Mouse (Mus musculus): ENCODE measurements around the gene Chst11. TPM values are rescaled to one million over a fixed set of nuclear protein-coding genes. Genes with fewer than 3 reads are reported as not detected.

The Chst11 gene
- polyA plus RNA-seq, 1 experiment, result 5.2 TPM

DNA sequence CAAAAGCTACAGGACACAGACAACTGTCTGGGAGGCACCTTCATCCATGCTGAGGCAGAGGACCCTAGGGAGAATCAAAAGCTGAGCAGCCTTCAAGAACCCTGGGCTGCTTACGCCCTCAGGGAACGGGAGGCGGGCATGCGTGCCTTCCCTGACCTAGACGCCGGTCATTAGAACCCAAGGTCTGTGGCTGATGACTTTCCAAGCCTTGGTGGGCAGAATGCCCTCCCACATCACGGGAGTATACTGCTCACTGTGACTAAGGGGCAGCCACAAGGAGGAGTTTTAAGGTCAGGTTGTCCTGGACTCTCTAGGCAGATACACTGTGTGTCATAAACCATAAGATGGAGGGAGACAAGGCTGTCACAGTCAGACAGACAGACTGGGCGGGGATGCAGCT, 118.9 kb downstream of the Chst11 start:
- H3K4me1 ChIP-seq (ENCODE audit: control insufficient read depth, insufficient read depth, low read length), result no peaks in the 10 kb centered on the region
- no peak overlapping the region for H3K27ac ChIP-seq (ENCODE audit: insufficient read depth, low read length)
- no peak overlapping the region for H3K4me3 ChIP-seq (ENCODE audit: low read depth, low read length)
- H3K9me3 ChIP-seq (replicated peaks; ENCODE audit: control insufficient read depth, insufficient read depth, low read length, poor library complexity, severe bottlenecking), result no peaks in the 10 kb centered on the region
- no peak overlapping the region for H3K9ac ChIP-seq (ENCODE audit: low read depth, poor library complexity, severe bottlenecking)
- TF ChIP-seq EP300 (IDR thresholded peaks at IDR 0.05; ENCODE audit: insufficient read depth, low read depth, low read length) (no peak), CTCF (IDR thresholded peaks at IDR 0.05; ENCODE audit: low read depth, low read length) (no peak), POLR2A (IDR thresholded peaks at IDR 0.05; ENCODE audit: insufficient read depth, low read length) (no peak)
- no peaks in the 10 kb centered on the region for H3K36me3 ChIP-seq (ENCODE audit: control insufficient read depth, insufficient read depth, low read length, poor library complexity, severe bottlenecking)
- H3K27me3 ChIP-seq (ENCODE audit: control insufficient read depth, insufficient read depth, low read length, poor library complexity, severe bottlenecking), result no peaks in the 10 kb centered on the region

DNA sequence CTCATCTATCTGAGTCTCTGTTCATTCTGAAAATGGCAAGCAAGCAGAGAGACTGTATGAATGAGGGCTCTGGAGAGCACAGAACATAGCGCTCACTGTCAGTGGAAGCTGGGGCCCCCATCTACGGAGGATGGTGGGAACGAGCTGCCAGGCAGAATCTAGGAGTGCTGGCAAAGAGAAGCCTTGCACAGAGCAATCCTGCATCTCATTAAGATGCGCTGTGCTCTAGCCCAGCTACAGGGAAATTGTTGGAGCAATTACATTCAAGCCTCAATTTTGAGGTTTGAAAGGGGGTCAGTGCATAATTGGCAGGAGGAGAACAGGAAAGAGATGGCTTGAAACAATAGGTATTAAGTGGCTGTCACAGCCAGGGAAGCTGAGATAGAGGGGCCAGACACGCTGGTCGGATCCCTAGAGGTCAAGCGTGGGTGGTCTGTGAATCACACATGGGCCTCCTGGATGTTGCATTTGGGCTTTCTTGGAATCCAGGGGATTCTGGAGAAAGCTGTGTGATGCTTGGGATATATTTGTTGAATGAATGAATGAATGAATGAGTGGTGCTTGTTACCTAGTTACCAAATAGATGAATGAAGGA, 121.0 kb downstream of the Chst11 start:
- Histone ChIP-seq H3K4me3 (ENCODE audit: low read depth, low read length) (no peak overlapping the region), H3K27ac (ENCODE audit: insufficient read depth, low read length) (no peak overlapping the region), H3K4me1 (ENCODE audit: control insufficient read depth, insufficient read depth, low read length) (no peaks in the 10 kb centered on the region), H3K9me3 (replicated peaks; ENCODE audit: control insufficient read depth, insufficient read depth, low read length, poor library complexity, severe bottlenecking) (no peaks in the 10 kb centered on the region), H3K9ac (ENCODE audit: low read depth, poor library complexity, severe bottlenecking) (no peak overlapping the region), H3K27me3 (ENCODE audit: control insufficient read depth, insufficient read depth, low read length, poor library complexity, severe bottlenecking) (no peaks in the 10 kb centered on the region), H3K36me3 (ENCODE audit: control insufficient read depth, insufficient read depth, low read length, poor library complexity, severe bottlenecking) (no peaks in the 10 kb centered on the region)
- TF ChIP-seq POLR2A (IDR thresholded peaks at IDR 0.05; ENCODE audit: insufficient read depth, low read length) (no peak), CTCF (IDR thresholded peaks at IDR 0.05; ENCODE audit: low read depth, low read length) (no peak), EP300 (IDR thresholded peaks at IDR 0.05; ENCODE audit: insufficient read depth, low read depth, low read length) (no peak)

DNA sequence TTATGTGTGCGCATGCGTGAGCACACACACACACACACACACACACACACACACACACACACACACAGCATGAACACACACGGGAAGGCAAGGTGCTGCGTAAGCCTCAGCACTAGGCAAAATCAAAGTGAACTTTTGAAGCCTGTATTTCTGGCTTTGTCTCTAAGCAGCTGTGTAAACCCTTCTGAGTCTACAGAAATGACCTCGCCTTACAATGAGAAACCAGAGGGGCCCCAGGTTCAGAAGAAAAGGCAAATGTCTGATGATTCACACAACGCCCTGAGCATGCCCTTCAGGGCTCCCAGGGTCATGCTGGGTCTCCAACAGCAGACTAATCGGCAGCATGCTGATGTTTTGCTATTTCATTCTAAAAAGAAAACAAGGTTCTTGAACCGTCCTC, 122.1 kb downstream of the Chst11 start:
- no peak overlapping the region for H3K27ac ChIP-seq (ENCODE audit: insufficient read depth, low read length)
- H3K36me3 ChIP-seq (ENCODE audit: control insufficient read depth, insufficient read depth, low read length, poor library complexity, severe bottlenecking), result no peaks in the 10 kb centered on the region
- H3K4me1 ChIP-seq (ENCODE audit: control insufficient read depth, insufficient read depth, low read length), result no peaks in the 10 kb centered on the region
- no peak overlapping the region for H3K9ac ChIP-seq (ENCODE audit: low read depth, poor library complexity, severe bottlenecking)
- H3K9me3 ChIP-seq (replicated peaks; ENCODE audit: control insufficient read depth, insufficient read depth, low read length, poor library complexity, severe bottlenecking), result no peaks in the 10 kb centered on the region
- TF ChIP-seq CTCF (IDR thresholded peaks at IDR 0.05; ENCODE audit: low read depth, low read length) (no peak), EP300 (IDR thresholded peaks at IDR 0.05; ENCODE audit: insufficient read depth, low read depth, low read length) (no peak), POLR2A (IDR thresholded peaks at IDR 0.05; ENCODE audit: insufficient read depth, low read length) (no peak)
- H3K4me3 ChIP-seq (ENCODE audit: low read depth, low read length), result no peak overlapping the region
- H3K27me3 ChIP-seq (ENCODE audit: control insufficient read depth, insufficient read depth, low read length, poor library complexity, severe bottlenecking), result no peaks in the 10 kb centered on the region

DNA sequence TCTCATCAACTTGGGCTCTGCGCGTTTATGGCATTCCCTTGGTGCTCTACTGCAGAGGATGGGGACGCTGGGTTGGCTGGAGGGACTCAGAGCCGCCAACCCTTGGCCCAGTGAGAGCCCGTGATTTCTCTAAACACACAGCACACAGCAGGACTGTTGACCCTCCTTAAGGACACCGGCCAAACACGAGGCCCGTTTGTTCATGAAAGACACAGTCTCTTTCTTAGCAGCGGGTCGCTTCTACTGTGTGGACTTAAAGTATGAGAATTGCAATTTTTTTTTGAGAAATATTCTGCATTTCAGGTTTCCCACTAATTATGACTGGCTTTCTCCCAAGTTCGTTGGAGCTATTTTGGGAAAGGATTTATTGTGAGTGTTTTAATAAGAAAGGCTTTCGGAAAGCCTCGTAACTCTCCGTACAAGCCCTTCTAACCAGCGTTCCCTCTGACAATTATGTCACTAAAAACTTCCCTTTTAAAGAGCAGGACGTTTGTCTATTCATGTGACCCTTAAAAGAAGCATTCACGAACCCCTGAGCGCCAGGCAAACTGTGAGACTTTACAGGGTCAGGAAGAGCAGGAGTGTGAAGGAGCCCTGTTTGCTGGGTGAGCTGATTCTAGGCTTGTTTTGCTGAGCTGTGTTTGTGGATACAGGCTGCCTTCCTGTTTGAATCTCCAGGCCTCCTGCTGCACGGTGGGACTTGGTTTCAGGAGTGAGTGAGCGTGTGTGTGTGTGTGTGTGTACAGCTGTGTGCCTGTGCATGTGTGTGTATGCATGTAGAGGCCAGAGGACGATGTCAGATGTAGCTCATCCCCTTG, 122.8 kb downstream of the Chst11 start:
- Histone ChIP-seq H3K36me3 (ENCODE audit: control insufficient read depth, insufficient read depth, low read length, poor library complexity, severe bottlenecking) (no peaks in the 10 kb centered on the region), H3K27ac (ENCODE audit: insufficient read depth, low read length) (no peak overlapping the region), H3K9me3 (replicated peaks; ENCODE audit: control insufficient read depth, insufficient read depth, low read length, poor library complexity, severe bottlenecking) (no peaks in the 10 kb centered on the region), H3K4me3 (ENCODE audit: low read depth, low read length) (no peak overlapping the region), H3K9ac (ENCODE audit: low read depth, poor library complexity, severe bottlenecking) (no peak overlapping the region), H3K27me3 (ENCODE audit: control insufficient read depth, insufficient read depth, low read length, poor library complexity, severe bottlenecking) (no peaks in the 10 kb centered on the region), H3K4me1 (ENCODE audit: control insufficient read depth, insufficient read depth, low read length) (no peaks in the 10 kb centered on the region)
- TF ChIP-seq EP300 (IDR thresholded peaks at IDR 0.05; ENCODE audit: insufficient read depth, low read depth, low read length), result no peak
- no peak for TF ChIP-seq POLR2A (IDR thresholded peaks at IDR 0.05; ENCODE audit: insufficient read depth, low read length)
- no peak for TF ChIP-seq CTCF (IDR thresholded peaks at IDR 0.05; ENCODE audit: low read depth, low read length)

DNA sequence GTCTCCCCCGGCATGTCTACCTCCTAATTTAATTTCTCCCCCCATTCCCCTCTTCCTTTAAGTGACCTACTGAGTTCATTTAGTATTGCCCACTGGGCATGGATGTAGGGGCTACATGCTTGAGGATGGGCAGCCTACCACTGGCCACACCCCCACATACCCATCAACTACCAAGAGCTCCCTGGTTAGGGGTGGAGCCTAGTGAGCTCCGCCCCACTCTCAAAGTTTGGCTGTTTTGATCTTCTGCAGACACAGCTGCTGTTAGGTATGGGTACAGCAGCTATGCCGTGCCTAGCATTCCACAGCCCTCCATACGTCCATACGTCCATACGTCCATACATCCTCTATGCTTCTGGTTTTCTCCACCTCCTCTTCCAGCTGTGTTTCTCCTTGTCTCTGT, 123.6 kb downstream of the Chst11 start:
- no peak for TF ChIP-seq CTCF (IDR thresholded peaks at IDR 0.05; ENCODE audit: low read depth, low read length)
- no peak for TF ChIP-seq POLR2A (IDR thresholded peaks at IDR 0.05; ENCODE audit: insufficient read depth, low read length)
- no peak for TF ChIP-seq EP300 (IDR thresholded peaks at IDR 0.05; ENCODE audit: insufficient read depth, low read depth, low read length)
- Histone ChIP-seq H3K4me1 (ENCODE audit: control insufficient read depth, insufficient read depth, low read length) (no peaks in the 10 kb centered on the region), H3K9me3 (replicated peaks; ENCODE audit: control insufficient read depth, insufficient read depth, low read length, poor library complexity, severe bottlenecking) (no peaks in the 10 kb centered on the region)

DNA sequence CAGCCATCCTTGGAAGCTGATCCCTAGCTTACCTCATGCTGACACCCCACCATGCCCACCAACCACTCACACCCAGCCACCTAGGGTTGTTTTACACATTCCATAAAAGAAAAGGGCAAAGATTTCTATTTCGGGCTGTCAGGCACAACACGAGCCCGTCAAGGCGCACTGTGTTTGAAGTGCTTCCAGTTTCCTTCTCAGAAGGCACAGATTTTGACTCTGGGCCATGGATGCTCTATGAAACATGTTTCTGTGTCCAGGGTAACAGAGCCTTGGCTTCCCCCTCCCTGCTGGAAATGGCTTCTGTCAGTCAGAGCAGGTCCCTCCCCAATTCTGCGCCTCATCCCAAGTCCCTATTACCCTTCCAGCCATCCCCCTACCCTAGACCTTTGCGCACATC, 125.7 kb downstream of the Chst11 start:
- Histone ChIP-seq H3K4me1 (ENCODE audit: control insufficient read depth, insufficient read depth, low read length) (no peaks in the 10 kb centered on the region), H3K9ac (ENCODE audit: low read depth, poor library complexity, severe bottlenecking) (no peak overlapping the region), H3K27ac (ENCODE audit: insufficient read depth, low read length) (no peak overlapping the region), H3K36me3 (ENCODE audit: control insufficient read depth, insufficient read depth, low read length, poor library complexity, severe bottlenecking) (no peaks in the 10 kb centered on the region), H3K27me3 (ENCODE audit: control insufficient read depth, insufficient read depth, low read length, poor library complexity, severe bottlenecking) (no peaks in the 10 kb centered on the region), H3K9me3 (replicated peaks; ENCODE audit: control insufficient read depth, insufficient read depth, low read length, poor library complexity, severe bottlenecking) (no peaks in the 10 kb centered on the region), H3K4me3 (ENCODE audit: low read depth, low read length) (no peak overlapping the region)
- TF ChIP-seq CTCF (IDR thresholded peaks at IDR 0.05; ENCODE audit: low read depth, low read length), result no peak
- TF ChIP-seq EP300 (IDR thresholded peaks at IDR 0.05; ENCODE audit: insufficient read depth, low read depth, low read length), result no peak
- no peak for TF ChIP-seq POLR2A (IDR thresholded peaks at IDR 0.05; ENCODE audit: insufficient read depth, low read length)

More for the DNA sequence above, 123.6 kb downstream of the Chst11 start:
- H3K27me3 ChIP-seq (ENCODE audit: control insufficient read depth, insufficient read depth, low read length, poor library complexity, severe bottlenecking), result no peaks in the 10 kb centered on the region
- H3K27ac ChIP-seq (ENCODE audit: insufficient read depth, low read length), result no peak overlapping the region
- H3K9ac ChIP-seq (ENCODE audit: low read depth, poor library complexity, severe bottlenecking), result no peak overlapping the region
- no peak overlapping the region for H3K4me3 ChIP-seq (ENCODE audit: low read depth, low read length)
- H3K36me3 ChIP-seq (ENCODE audit: control insufficient read depth, insufficient read depth, low read length, poor library complexity, severe bottlenecking), result no peaks in the 10 kb centered on the region

Measured in ES-Bruce4 (cell line).